8 mouse cellular contexts compared by ENCODE assay signal in genomic region chr9:27109533-27110514, GRCm38 (mm10). TPM values are rescaled to one million over a fixed set of nuclear protein-coding genes. Genes with fewer than 3 reads are reported as not detected.
DNase-seq lines count a peak whose midpoint lies in the region; ATAC-seq and TF ChIP-seq lines count a peak whose summit lies in the region.

No protein-coding gene starts in this region.

- TF ChIP-seq CTCF in liver, embryonic 14.5 days (IDR thresholded peaks at IDR 0.05; ENCODE audit: low read depth): no peak

- 72% methylated on average over 22 of the region's 22 CpGs for WGBS in hindbrain, embryonic 15.5 days
- 80% methylated on average over 22 of the region's 22 CpGs for WGBS in hindbrain, embryonic 12.5 days
- 41% methylated on average over 22 of the region's 22 CpGs for WGBS in liver, embryonic 14.5 days (ENCODE audit: insufficient replicate concordance)

- no peak overlapping the region for H3K9ac ChIP-seq in hindbrain, embryonic 15.5 days
- no peak overlapping the region for H3K9ac ChIP-seq in hindbrain, embryonic 12.5 days
- H3K9ac ChIP-seq in liver, embryonic 14.5 days (replicated peaks): no peak overlapping the region

- no peak for ATAC-seq in hindbrain, embryonic 15.5 days (ENCODE audit: low FRiP score, low read depth)
- no peak for ATAC-seq in hindbrain, embryonic 12.5 days (ENCODE audit: low FRiP score)
- ATAC-seq in liver, embryonic 14.5 days (ENCODE audit: insufficient read depth): peak; percentile 56; the same call in 1 of the 2 replicates

- no peak for TF ChIP-seq EP300 in liver, embryonic 14.5 days (IDR thresholded peaks at IDR 0.05; ENCODE audit: low read depth)

- H3K36me3 ChIP-seq in hindbrain, embryonic 15.5 days: peaks cover 4% of the 10 kb centered on the region
- peaks cover 7% of the 10 kb centered on the region for H3K36me3 ChIP-seq in hindbrain, embryonic 12.5 days
- no peaks in the 10 kb centered on the region for H3K36me3 ChIP-seq in liver, embryonic 14.5 days (replicated peaks; ENCODE audit: control insufficient read depth, insufficient read depth, low read depth)

- H3K4me1 ChIP-seq in hindbrain, embryonic 15.5 days (replicated peaks): peaks cover 17% of the 10 kb centered on the region
- peaks cover 6% of the 10 kb centered on the region; the same call in 1 of the 2 replicates for H3K4me1 ChIP-seq in hindbrain, embryonic 12.5 days
- H3K4me1 ChIP-seq in liver, embryonic 14.5 days (replicated peaks; ENCODE audit: control insufficient read depth in 2 of 2, insufficient read depth in 2 of 2, low read length in 1 of 2): 0 out of 4 replicates have a peak, but pooled peaks cover 0 to 5% of the 10 kb centered on the region in 2 experiments

- H3K4me2 ChIP-seq in hindbrain, embryonic 15.5 days: 0 out of 2 replicates have a peak overlapping the region, but pooled peaks have one; percentile 9
- H3K4me2 ChIP-seq in hindbrain, embryonic 12.5 days (replicated peaks): no peak overlapping the region
- H3K4me2 ChIP-seq in liver, embryonic 14.5 days (ENCODE audit: low read depth): no peak overlapping the region

- 0 out of 2 replicates have a peak overlapping the region, but pooled peaks have one; percentile 15 for H3K27ac ChIP-seq in hindbrain, embryonic 15.5 days (replicated peaks)
- H3K27ac ChIP-seq in hindbrain, embryonic 12.5 days: no peak overlapping the region
- no peak overlapping the region for H3K27ac ChIP-seq in liver, embryonic 14.5 days

- H3K9me3 ChIP-seq in hindbrain, embryonic 15.5 days: no peaks in the 10 kb centered on the region
- no peaks in the 10 kb centered on the region for H3K9me3 ChIP-seq in hindbrain, embryonic 12.5 days (replicated peaks)
- H3K9me3 ChIP-seq in liver, embryonic 14.5 days (ENCODE audit: control insufficient read depth, low read length): no peaks in the 10 kb centered on the region

- H3K27me3 ChIP-seq in hindbrain, embryonic 15.5 days: no peaks in the 10 kb centered on the region
- no peaks in the 10 kb centered on the region for H3K27me3 ChIP-seq in hindbrain, embryonic 12.5 days
- H3K27me3 ChIP-seq in liver, embryonic 14.5 days (ENCODE audit: control insufficient read depth, insufficient read depth, low read length): no peaks in the 10 kb centered on the region

- DNase-seq in adrenal gland, postnatal 10 days: peak; percentile 66
- peak; percentile 69 for DNase-seq in gastrocnemius, postnatal 25 days
- DNase-seq in kidney, adult 9 months: peak; percentile 85
- peak in 2 of 3 experiments; percentile 6 to 11 for DNase-seq in liver, embryonic 14.5 days (ENCODE audit: low read depth in 3 of 3, low spot score in 3 of 3)
- DNase-seq in right cerebral cortex, postnatal 10 days (ENCODE audit: low spot score in 2 of 2): peak; percentile 65 to 74
- DNase-seq in thymus, postnatal 0 days (ENCODE audit: low spot score): no peak

- no peak overlapping the region for H3K4me3 ChIP-seq in hindbrain, embryonic 15.5 days
- H3K4me3 ChIP-seq in hindbrain, embryonic 12.5 days: no peak overlapping the region
- H3K4me3 ChIP-seq in liver, embryonic 14.5 days (ENCODE audit: insufficient read depth in 1 of 2, low read depth in 2 of 2, low read length in 2 of 2): no peak overlapping the region

RNA-seq across cellular contexts. Expression of gene Jam3, which starts 45.4 kb away (rescaled TPM):
- polyA plus RNA-seq in hindbrain, embryonic 15.5 days (2015; fragmentation: Nextera tagmentation; extraction: Ambion mirVana): 46.7 and 49.9 TPM in 2 replicates
- 131 and 133 TPM in 2 replicates for polyA plus RNA-seq in hindbrain, embryonic 12.5 days (2016; fragmentation: Nextera tagmentation; extraction: Ambion mirVana)
- total RNA-seq in adrenal gland, postnatal 10 days (2021): 10 to 100 TPM; 31.2 to 35.0 TPM
- total RNA-seq in gastrocnemius, postnatal 25 days (2021): 1 to 10 TPM; 8.5 to 8.6 TPM
- polyA plus RNA-seq in liver, embryonic 14.5 days (2012; rRNA removed): 1.4 and 1.7 TPM in 2 replicates
- 2.1 and 2.3 TPM in 2 replicates for polyA plus RNA-seq in liver, embryonic 14.5 days (2014; fragmentation: Nextera tagmentation; extraction: Ambion mirVana)
- polyA plus RNA-seq in thymus, postnatal 0 days (2015; fragmentation: Nextera tagmentation; extraction: Ambion mirVana): 3.4 and 4.5 TPM in 2 replicates
